Mouse (Mus musculus) urinary bladder, postnatal 4 days (tissue): Measurements from ENCODE around the gene Kctd11.
A peak's percentile ranks its signal among the peaks of the same experiment; 100 is the strongest.

Experiments
- DNase-seq, 2 experiments: peaks; one replicate each; pipeline ENCODE4 v3.0.0; 2021 to 2022; ENCODE audit warnings: low spot score in 2 of 2

Gene Kctd11

DNA sequence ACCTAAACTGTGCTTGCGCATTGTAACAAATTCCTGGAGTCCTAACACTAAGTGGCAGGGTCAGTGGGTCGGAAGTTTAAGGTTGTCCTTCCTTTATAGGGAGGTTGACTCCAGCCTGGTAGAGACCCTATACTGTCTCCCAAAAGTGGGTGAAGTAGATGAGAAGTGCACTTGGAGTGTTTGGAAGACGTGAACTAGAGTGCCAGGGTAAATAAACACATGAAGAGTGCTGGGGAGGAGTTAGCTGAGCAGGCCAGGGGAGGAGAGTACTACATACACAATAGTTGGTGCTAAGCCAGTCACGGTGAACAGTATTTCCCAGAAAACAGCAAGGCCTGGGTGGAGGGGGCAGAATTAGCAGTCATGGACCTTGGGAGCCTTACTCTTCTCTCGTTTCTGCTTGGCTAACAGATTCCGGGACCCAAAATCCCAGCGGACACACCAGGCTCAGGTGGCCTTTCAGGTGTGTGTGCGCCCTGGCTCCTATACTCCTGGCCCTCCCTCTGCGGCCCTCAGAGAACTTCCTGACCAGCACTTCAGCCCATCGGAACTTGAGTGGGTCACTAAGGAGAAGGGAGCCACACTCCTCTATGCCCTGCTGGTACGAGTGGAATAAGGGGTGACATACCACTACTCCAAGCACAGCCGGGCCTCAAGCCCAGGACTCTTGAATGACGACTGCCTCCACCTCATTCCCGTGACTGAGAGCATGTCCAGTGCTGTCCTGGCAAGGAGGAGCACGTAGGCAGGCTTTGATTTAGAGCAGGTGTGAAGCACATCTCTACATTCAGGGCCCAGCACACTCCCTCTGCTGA lies 31.7 kb upstream of the Kctd11 start:
- DNase-seq = no peak

DNA sequence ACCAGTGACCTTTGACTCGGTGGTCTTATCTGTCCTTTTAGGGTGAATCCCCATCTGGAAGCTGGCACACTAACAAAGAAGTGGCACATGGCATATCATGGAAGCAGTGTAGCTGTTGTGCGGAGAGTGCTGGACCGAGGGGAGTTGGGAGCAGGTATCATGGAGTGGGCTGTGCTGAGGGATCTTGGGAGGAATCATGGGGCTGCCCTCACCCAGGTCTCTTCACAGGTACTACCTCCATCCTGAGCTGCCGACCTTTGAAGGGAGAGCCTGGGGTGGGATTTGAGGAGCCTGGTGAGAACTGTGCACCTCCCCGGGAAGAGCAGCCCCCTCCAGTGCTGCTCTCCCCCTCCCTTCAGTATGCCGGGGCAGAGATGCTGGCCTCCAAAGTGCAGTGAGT lies 30.5 kb upstream of the Kctd11 start:
- no peak for DNase-seq

DNA sequence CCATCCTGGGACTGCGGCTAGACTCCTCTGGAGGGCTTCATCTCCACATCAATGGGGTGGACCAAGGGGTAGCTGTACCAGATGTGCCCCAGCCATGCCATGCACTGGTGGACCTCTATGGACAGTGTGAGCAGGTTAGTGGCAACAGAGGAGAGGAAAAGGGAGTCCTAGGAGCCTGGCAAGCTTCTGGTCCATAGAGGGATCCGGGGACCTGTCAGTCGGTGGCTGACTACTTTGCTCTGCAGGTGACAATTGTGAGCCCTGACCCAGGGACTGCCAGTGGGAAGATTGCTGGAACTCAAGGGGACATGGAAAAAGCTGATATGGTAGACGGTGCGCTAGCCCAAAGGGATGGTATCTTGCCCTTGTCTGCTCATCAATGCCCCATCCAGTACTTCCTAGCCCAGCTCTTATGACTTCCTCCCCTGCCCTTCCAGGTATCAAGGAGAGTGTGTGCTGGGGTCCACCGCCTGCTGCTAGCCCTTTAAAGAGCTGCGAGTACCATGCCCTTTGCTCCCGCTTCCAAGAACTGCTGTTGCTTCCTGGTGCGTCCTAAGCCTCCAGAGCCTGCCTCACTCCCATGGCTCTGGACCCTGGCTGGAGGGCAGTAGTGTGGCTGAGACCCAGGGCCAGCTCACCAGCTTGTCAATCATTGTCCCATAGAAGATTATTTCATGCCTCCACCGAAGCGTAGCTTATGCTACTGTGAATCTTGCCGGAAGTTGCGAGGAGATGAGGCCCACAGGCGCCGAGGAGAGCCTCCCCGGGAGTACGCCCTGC lies 29.8 kb upstream of the Kctd11 start:
- no peak for DNase-seq

DNA sequence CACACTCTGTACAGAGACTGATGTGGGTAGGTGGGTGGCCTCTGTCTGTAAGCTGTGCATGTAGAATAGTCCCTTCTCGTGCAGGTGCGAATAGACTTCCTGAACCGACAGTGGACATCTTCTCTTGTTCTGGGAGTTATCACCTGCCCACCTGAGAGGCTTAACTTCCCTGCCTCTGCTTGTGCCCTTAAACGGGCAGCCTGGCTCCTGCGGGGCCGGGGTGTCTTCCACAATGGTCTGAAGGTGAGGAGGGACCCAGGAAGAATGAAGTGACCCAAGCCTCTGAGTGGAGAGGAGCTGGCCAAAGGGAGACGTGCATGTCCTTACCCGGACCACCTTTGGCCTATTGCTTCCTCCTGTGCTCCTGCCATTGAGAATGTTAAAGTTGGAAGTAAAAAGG lies 29.0 kb upstream of the Kctd11 start:
- no peak for DNase-seq

DNA sequence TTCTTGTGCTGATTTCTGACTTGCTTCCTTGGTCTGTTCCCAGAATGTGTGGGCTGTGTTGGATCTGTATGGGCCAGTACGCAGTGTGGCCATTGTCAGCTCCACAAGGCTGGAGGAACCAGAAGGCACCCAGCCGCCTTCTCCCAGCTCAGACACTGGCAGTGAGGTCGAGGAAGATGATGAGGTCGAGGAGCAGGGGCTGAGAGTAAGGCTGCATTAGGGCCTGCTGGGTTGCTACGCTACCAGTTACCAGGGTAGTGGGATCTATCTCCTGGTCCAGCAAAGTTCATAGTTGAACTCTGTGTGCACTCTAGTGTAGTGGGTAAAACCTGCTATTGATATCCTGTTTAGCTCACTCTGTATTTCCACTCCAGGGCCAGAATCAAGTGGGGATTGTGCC lies 28.0 kb upstream of the Kctd11 start:
- no peak for DNase-seq

DNA sequence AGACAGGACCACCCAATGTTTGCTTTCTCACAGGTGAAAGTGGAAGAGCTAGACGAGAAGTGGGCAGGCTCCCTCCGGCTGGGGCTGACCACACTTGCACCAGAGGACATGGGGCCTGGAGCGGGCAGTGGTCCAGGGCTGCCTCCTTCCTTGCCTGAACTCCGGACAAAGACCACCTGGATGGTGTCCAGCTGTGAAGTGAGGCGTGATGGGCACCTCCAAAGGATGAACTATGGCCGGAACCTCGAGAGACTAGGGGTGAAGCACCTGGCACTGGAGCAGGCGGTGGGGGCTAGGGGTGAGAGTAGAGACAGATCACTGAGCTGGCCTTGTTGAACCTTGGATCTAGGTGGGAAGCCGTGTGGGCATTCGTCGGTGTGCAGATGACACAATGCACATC lies 27.4 kb upstream of the Kctd11 start:
- DNase-seq = no peak

DNA sequence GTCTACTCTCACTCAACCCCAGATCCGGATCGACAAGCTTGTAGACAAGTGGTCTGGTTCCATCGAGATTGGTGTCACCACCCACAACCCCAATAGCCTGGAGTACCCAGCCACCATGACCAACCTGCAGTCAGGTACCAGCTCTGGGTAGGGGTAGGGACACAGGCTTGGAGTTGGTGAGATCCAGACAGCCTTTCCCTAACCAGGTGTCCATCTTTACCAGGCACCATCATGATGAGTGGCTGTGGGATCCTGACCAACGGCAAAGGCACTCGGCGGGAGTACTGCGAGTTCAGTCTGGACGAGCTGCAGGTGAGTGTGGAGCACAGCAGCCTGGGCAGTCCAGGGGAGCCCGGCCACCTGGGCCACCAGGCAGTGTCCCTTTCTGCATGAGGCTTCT lies 23.1 kb upstream of the Kctd11 start:
- DNase-seq = no peak

DNA sequence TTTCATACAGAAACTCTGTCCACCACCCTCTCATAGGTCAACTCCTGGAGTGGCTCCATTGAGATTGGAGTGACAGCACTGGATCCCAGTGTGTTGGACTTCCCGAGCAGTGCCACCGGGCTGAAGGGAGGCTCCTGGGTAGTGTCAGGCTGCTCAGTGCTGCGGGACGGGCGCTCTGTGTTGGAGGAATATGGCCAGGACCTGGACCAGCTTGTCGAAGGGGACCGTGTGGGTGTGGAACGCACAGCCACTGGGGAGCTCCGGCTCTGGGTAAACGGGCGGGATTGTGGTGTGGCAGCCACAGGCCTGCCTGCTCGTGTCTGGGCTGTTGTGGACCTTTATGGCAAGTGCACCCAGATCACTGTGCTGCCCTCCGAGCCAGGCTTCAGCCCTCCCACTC lies 21.8 kb upstream of the Kctd11 start:
- DNase-seq = no peak

DNA sequence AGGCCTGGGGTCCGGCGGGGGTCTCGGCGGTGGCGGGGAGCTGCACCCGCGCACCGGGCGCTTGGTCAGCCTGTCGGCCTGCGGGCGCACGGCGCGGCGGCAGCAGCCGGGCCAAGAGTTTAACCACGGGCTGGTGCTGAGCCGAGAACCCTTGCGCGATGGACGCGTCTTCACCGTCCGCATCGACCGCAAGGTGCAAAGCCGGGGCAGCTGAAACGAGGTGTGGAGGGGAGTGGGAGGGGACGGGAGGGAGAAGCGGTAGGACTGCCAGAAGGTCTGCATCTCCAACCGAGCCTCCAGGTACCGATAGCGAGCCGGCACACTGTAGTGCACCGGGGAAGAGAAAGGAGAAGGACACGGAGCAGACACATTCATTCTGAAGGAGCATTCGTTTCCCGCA lies 20.8 kb upstream of the Kctd11 start:
- no peak for DNase-seq

DNA sequence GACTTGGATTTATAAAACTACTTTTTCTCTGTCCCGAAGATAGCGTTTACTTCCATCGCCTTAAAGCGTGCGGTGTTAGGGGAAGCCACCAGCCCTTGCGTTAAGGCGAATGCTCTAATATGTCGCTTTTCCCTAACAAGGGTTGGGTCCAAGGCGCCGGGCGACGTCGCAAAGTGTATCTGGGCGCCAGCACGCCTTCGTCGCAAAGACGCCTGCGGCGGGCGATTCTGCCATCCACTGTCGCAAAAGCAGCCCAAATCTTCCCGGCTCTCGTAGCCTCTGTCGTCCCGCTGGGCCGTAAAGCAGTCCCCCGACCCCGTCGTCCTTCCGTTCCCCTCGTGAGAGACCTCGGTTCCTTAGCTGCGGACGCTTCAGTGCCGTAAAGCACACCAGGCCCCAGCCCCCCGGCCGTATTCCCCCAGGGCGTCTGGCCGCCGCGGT lies 20.2 kb upstream of the Kctd11 start:
- peak; percentile 93 for DNase-seq

DNA sequence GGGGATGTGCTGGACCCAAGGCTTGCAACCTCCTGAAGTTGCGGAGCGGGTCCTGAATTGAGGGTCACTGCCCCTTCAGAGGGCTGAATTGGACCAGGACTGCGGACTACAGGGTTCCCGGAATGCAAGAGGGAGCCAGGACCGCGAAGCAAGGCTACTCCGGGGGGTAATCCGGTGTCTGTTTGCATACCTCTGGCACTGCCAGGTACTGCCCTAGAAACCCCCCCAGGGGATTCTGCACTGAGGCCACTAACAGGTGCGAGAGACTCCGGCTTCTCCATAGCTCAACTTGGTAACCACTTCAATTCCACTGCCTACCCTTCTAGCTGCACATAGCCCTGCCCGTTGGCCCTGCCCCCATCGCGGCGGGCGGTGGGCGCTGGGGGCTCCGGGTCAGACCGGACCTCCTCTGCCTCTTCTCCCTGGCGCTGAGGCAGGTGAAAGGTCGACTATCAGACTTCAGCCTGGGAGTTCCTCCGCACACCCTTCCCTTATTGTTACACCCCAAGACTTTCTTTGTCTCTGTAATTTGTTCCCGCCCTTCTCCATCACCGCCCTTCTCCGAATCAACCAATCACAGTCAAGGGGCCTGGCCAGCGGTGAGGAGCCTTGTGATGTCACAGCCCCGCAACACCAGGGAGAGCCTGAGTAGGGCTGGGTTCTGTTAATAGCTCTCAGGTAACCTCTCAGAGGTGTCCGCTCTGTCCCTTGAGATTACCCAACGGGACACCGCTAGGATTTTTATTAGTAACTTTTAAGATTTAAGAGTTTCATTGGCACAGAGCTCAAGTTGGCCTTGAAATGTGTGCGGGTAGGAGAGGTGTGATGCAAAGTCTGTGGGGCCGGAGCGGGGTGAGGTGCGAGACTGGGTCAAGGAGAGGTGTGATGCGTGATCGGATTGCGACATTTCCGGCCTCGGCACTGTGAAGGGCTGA lies 19.5 kb upstream of the Kctd11 start, which contains the start of the genes 2810408A11Rik and Neurl4:
2810408A11Rik (minus strand) TSS at position 517 of the 935 bp plus-strand sequence.
Neurl4 (plus strand) TSS at position 602 of the 935 bp plus-strand sequence.
- DNase-seq = peak; percentile 86 to 87

DNA sequence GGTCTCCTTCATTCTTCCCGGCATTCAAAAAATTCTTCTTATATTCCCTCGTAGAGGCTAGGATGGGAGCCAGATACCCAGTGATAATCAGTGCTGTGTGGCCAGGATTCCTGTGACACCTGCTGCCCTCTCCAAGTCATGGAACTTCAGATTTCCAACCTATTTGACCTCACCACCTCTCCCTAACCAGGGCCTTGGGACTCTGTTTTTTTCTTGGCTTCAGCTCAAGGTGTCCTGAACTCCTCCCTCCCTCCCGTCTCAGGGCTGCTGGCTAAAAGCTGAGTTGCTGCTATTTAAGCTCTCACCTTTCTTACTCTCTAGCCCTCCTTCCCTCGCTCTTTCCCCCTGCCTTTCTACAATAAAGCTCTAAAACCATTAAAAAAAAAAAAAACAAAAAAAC lies 18.7 kb upstream of the Kctd11 start:
- DNase-seq = no peak

DNA sequence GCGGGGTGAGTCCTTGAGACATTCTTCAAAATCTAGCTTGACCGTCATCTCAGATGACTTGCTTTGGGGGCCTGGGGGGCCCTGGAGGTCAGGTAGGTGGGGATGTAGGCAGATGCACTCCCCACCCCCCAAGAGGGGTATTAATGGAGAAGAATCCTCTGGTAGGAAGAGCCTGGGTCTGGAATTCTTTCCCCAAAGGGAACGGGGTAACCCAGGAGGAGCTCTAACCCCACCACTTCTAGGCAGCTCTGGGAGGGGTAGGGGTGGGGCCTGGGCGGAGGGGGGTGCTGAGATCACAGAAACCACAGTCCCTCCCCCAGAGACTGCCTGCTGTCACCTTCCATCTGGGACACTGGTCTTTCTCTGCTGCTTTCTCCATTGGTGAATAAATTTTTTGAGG lies 14.1 kb upstream of the Kctd11 start, which contains the start of gene Acap1:
Acap1 (minus strand) TSS at position 249 of the 400 bp plus-strand sequence.
- no peak for DNase-seq

DNA sequence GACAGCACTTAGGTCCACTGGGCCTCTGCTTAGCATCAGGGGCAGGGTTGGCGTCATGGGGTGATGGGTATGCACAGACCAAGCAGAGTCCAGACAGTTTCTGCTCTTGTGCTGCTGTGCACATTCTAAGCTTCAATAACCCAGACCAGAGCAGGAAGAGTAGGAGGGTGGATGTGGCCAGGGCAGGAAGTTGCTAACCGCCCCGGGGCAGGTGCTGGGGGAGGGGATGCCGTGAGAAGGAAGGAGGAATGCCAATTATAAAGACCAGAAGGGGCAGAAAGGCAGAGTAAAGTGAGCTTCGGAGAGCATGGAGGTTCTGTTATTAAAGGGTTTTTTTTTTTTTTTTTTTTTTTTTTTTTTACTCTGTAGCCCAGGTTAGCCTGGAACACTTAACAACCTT lies 13.5 kb upstream of the Kctd11 start:
- DNase-seq = no peak

DNA sequence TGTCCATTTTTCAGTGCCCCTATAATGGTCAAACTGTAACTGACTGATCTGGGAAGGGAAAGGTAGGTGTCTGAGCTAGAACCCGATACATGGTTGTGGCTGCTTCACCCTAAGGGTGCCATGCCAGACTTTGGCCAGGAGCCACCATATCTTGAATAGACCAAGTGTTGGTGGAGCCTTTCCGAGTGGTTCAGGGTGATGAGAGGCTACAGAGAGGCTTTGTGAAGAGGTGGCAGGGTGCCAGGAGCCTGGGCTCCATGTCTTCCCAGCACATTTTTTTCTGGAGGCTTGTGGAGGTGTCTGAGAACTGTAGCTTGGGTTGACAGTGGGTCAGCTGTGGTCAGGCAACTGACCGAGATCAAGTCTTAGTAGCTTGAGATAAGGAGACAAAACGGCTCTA lies 10.3 kb upstream of the Kctd11 start:
- no peak for DNase-seq

DNA sequence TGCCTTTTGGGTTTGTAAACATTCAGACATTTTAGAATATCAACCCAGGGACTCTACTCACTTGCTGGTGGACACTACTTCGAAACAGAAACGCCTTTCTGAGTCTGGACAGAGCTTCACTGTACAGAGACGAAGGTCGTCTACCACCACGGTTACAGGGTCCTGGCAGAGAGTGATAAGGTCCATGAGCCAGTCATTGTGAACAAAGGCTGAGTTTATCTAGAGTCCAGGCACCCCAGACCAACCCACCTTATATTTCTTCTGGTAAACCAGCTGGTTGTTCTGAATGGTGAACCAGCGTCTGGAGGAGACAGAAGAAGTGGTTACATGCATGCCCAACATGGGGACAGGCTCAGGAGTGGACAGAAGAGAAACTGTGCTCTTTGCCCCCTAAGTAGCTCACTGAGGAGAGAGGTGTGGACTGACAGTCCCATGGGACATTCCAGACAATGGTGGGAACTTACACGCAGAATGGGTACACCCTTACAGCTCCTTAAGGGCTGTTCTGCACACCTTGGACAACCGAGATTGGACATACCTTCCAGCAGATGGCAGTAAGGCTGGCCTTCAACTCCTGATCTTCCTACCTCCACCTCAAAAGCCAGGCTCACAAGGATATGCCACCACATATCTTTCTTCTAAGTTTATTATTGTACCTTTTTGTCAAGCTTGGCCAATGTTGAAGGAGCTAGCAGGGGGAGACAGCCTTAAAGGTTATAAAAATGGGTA lies 5.9 kb upstream of the Kctd11 start:
- no peak for DNase-seq

DNA sequence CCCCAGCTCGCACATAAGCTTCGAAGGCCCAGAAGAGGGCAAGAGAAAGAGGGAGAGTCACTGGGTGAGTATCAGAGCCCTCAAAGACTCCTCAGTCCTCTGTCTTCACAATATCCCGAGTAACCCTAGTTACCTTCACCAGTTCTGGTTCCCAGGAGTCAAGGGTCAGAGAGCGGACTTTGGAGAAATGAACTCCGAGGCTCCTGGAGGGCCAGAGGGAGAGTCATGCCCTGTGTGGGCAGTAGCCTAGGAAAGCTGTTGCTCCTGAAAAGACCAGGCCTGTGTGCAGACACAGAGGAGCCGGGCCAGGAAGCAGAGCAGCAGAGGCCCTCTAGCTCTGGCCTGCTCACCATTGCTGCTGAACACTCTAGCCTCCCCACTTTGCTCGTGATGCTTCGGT lies 3.5 kb upstream of the Kctd11 start:
- DNase-seq = no peak

DNA sequence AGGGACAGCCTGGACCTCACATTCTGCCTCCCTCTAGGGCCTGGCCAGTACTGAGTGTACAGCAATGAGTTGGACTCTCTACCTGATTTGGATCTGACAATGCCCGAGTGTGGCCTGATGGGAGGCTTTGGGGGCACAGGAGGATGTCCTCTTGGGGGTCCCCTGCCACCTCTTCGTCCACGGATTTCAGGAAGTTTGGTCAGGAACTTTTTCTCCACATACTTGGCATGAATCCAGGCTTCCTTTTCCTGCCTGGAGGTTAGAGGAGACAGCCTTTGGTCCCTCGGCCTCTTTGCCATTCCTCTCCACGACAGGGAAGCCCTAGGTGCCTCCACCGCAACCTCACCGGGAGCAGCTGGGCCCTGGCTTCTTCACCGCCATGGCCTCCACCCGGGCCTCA lies 3.0 kb upstream of the Kctd11 start:
- DNase-seq = no peak

DNA sequence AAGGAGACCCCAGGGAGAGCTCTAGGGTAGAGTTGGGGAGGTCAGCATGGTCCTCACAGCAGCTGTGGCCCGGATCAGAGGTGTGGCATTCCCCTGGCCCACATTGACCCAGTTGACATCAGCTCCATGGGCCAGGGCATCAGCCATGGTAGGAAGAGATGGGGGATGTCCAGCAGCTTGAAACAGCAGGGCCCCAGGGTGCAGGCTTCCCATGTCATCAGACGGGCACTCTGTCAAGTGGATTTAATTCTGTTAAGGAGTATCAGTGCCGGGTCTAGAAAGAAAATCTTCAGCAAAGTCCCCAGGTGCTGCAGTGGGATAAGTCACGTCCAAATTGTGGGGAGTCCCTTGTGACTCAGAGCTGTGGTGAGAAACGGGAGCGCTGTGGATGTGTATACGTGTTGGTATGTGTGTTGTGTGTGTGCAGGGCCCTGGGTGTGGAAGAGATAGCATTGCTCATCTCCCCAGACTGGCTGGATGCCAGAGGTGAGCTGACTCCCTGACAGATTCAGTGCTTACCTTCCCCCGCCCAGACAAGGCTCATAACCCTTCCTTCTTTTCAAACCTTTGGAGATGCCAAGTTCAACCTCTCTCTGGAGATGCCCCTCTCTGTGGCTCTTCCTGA lies 2.4 kb upstream of the Kctd11 start:
- no peak for DNase-seq

DNA sequence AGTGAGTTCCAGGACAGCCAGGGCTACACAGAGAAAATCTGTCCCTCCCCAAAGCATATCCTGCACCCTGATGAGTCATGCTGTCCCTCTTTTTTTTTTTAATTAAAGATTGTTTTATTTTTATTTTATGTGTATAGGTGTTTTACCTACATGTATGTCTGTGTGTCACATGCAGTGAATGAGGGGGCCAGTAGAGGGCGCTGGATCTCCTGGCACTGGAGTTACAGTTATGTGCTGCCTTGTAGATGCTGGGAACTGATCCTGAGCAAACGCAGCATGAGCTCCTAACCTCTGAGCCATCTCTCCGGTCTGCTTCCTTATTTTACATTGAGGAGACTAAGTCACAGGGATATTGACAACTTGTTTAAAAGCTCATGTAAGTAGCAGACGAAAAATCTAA lies 1.9 kb upstream of the Kctd11 start:
- DNase-seq = no peak
